Mouse (Mus musculus): Measurements from ENCODE around the gene Atp8a2. TPM values are rescaled to one million over a fixed set of nuclear protein-coding genes. Genes with fewer than 3 reads are reported as not detected.

The Atp8a2 gene
- polyA plus RNA-seq, 1 experiment from 2014 or later = 14.1 TPM

DNA sequence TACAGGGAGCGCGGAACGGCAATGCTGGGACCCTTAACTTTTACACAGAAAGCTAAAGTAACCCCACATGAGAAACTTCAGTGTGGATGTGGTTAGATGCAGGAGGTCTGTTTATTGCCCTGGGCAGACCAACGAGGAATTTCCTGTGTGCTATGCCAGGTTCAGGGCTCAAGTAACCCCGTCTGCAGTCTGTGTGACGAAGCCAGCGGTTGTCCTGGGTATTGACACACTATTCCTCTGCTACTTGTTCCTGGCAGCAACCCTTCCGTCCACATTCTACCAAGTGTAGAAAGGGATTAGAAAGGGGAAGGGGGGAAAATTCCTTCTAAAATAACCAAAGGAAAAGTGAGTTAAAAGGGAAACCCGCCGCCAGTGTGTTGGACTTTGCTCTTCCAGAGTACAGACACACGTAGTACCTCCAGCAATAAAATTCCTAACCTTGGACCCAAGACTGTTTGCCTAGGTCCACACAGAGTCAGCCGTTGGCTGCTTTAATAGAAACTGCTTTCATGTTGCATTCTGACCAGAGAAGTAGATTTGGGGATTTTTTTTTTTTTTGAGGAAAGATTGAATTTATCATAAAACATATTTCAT, 437.0 kb downstream of the Atp8a2 start:
- peaks cover 28% of the 10 kb centered on the region; the same call in 1 of the 2 replicates for H3K27me3 ChIP-seq
- 76% methylated on average over 12 of the region's 12 CpGs for WGBS
- no peak for ATAC-seq (ENCODE audit: low FRiP score)
- no peak overlapping the region for H3K9ac ChIP-seq
- H3K4me3 ChIP-seq (replicated peaks) = no peak overlapping the region
- H3K27ac ChIP-seq = no peak overlapping the region
- H3K9me3 ChIP-seq = no peaks in the 10 kb centered on the region
- H3K4me1 ChIP-seq = peaks cover 7% of the 10 kb centered on the region
- no peak overlapping the region for H3K4me2 ChIP-seq
- H3K36me3 ChIP-seq (replicated peaks) = no peaks in the 10 kb centered on the region

DNA sequence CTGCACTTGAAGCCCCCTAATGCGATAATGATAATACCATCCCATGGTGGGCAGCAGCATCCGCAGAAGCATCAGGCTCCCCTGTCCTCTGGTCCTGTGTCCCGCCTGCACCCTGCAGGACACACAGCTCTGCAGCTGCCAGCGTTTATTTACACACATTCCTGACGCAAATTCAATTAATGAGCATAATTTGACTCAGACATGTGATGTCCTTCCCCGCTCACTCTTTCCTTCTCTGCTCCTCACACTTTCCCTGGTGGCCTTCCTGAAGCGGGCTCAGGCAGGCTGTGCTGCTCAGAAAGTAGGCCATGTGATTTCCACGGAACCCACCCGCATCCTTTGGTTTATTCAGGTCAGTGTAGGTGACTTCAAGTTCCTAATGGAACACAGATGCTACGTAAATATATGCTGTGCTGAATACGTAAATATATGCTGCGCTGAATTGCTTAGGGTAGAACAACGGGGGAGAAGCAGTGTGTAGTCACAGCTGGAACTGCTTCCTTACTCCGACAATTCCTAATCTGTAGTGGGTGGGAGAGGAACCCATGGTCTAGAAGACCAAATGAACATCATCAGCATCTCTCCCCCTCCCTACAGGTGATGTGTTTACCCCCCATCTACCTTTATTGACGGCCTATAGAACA, 437.7 kb downstream of the Atp8a2 start:
- Histone ChIP-seq H3K36me3 (replicated peaks) (no peaks in the 10 kb centered on the region), H3K4me1 (peaks cover 7% of the 10 kb centered on the region), H3K27me3 (peaks cover 28% of the 10 kb centered on the region; the same call in 1 of the 2 replicates), H3K4me2 (no peak overlapping the region), H3K27ac (no peak overlapping the region), H3K9me3 (no peaks in the 10 kb centered on the region), H3K9ac (no peak overlapping the region), H3K4me3 (replicated peaks) (no peak overlapping the region)
- ATAC-seq (ENCODE audit: low FRiP score) = no peak
- WGBS = 70% methylated on average over 15 of the region's 15 CpGs

DNA sequence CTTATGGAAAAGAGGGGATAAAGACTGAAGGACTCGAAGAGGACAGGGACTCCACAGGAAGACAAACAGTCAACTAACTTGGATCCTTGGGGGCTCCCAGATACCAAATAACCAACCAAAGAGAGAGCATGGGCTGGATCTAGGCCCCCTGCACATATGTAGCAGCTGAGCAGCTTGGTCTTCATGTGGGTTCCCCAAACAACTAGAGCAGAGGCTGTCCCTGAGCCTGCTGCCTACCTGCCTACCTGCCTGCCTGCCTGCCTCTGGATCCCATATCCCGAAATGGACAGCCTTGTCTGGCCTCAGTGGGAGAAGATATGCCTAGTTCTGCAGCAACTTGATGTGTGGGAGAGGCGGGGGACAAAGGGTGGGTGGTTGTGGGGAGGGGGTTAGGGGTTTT, 444.6 kb downstream of the Atp8a2 start:
- ATAC-seq (ENCODE audit: low FRiP score) = no peak
- peaks cover 31% of the 10 kb centered on the region for H3K27me3 ChIP-seq

DNA sequence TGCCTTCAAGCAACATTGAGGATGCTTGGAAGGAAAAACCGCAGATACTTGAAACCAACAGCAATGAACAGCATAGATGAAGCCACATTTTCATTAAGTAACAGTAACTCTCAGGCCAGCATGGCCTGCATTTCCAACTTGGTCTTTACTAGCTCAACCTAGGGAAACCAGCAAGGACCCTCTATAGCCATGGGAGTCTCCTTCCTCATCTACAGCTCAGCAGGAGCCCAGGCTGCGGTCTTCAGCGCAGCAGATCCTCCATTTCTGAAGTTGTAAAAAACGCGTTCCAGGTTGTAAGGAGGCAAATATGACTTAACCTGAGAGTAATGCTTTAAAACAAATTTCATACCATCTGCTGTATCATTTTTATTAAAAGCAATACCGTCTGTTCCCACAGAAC, 447.0 kb downstream of the Atp8a2 start:
- Histone ChIP-seq H3K4me1 (no peaks in the 10 kb centered on the region), H3K9ac (no peak overlapping the region), H3K36me3 (replicated peaks) (no peaks in the 10 kb centered on the region), H3K4me3 (replicated peaks) (no peak overlapping the region), H3K4me2 (no peak overlapping the region), H3K27me3 (peaks cover 34% of the 10 kb centered on the region), H3K27ac (no peak overlapping the region), H3K9me3 (0 out of 2 replicates have a peak, but pooled peaks cover 6% of the 10 kb centered on the region)
- no peak for ATAC-seq (ENCODE audit: low FRiP score)
- 84% methylated on average over 6 of the region's 6 CpGs for WGBS

More for the DNA sequence above, 444.6 kb downstream of the Atp8a2 start:
- no peaks in the 10 kb centered on the region for H3K4me1 ChIP-seq
- no peak overlapping the region for H3K9ac ChIP-seq
- no peak overlapping the region for H3K27ac ChIP-seq
- H3K4me2 ChIP-seq = no peak overlapping the region
- H3K36me3 ChIP-seq (replicated peaks) = no peaks in the 10 kb centered on the region
- 85% methylated on average over 3 of the region's 3 CpGs for whole genome bisulfite sequencing
- H3K9me3 ChIP-seq = 0 out of 2 replicates have a peak, but pooled peaks cover 3% of the 10 kb centered on the region
- no peak overlapping the region for H3K4me3 ChIP-seq (replicated peaks)

DNA sequence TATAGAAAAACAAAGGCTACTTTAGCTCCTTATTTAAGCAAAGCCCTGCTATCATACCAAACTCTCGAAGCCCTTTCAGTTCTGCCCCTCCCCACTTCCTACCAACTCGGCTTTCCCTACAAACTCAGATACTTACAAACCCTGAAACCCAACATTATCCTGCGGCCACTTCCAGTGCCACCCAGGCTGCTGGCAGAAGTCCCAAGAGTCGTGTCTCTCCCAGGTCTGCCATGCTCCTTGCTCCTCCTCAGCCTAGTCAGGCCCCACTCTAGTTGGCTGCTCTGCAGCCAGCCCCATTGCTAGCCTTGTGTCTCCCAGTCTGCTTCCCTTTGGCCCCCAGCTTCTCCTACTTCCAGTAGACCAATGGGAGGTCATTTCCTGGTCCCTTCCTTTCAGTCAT, 451.3 kb downstream of the Atp8a2 start:
- 55% methylated on average over 4 of the region's 4 CpGs for WGBS
- Histone ChIP-seq H3K4me2 (no peak overlapping the region), H3K36me3 (replicated peaks) (no peaks in the 10 kb centered on the region), H3K9me3 (0 out of 2 replicates have a peak, but pooled peaks cover 6% of the 10 kb centered on the region), H3K4me3 (replicated peaks) (no peak overlapping the region), H3K27ac (no peak overlapping the region), H3K27me3 (peaks cover 66% of the 10 kb centered on the region), H3K9ac (no peak overlapping the region), H3K4me1 (no peaks in the 10 kb centered on the region)
- ATAC-seq (ENCODE audit: low FRiP score) = no peak

DNA sequence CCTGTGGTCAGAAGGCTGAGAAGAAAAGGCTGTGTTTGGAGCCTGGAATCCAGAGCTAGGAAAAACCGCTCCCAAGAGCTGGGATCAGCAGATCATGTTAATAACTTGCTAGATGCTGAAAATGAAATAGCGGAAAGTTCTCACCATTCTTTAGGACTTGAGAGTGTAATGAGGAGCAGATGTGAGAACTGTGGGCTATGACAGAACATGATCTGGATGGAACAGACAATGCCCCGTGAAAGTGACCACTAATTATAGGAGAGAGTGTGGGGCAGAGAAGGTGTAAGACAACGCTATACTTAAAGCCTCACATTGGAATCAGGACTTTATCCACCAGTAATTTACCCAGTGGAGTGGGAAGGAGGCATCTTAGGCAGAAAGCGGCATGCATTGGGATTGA, 455.2 kb downstream of the Atp8a2 start:
- Histone ChIP-seq H3K4me3 (replicated peaks) (no peak overlapping the region), H3K27me3 (peaks cover 69% of the 10 kb centered on the region), H3K4me1 (peaks cover 18% of the 10 kb centered on the region), H3K36me3 (replicated peaks) (no peaks in the 10 kb centered on the region), H3K27ac (no peak overlapping the region), H3K9me3 (no peaks in the 10 kb centered on the region), H3K9ac (no peak overlapping the region), H3K4me2 (no peak overlapping the region)
- WGBS = 89% methylated on average over 5 of the region's 5 CpGs
- ATAC-seq (ENCODE audit: low FRiP score) = no peak

DNA sequence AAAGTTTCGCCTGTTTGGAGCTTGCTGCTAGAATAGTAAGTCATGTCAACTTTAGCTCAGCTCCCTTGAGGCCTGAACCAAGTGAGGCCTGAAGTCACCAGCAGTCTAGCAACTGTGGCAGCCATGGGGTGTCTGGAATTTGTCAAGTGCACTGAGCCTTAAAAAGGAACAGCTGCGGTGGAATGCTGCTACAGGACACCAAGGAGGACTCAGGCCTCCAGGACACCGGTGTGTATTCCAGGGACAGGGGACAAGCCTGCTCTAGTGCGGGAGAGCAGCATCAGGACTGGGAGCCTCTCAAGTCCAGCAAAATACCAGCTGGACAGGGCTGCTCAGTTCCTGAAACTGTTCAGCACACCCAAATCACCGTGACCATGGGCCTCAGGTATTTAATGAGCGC, 457.5 kb downstream of the Atp8a2 start:
- Histone ChIP-seq H3K4me3 (replicated peaks) (no peak overlapping the region), H3K9me3 (no peaks in the 10 kb centered on the region), H3K9ac (no peak overlapping the region), H3K4me2 (no peak overlapping the region), H3K27me3 (peaks cover 55% of the 10 kb centered on the region), H3K36me3 (replicated peaks) (no peaks in the 10 kb centered on the region), H3K4me1 (peaks cover 29% of the 10 kb centered on the region), H3K27ac (no peak overlapping the region)
- ATAC-seq (ENCODE audit: low FRiP score) = no peak
- WGBS = 69% methylated on average over 6 of the region's 6 CpGs

DNA sequence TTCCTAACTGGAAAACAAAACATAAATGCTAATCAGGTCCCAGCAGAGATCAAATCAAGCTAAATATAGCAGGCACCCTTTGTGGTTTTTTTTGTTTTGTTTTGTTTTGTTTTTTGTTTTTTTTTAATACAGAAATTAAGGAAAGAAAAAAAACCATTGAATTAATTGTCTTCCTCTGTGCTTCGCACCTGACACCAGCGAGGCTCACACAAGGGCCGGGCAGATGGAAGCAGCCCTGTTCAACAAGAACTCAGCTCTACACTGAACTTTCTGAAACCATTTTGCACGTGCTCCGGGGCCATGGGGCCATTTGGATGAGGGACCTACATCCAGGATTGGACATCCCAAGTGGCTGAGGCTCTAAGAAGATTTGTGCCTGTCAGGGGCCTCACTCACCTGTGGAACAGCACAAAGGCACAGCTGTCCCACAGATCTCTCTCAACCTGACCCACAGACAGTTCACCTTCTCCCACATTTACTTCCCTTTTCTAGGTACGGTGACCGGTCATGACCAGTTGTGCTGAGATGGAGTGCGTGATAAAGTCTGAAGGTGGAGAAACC, 459.2 kb downstream of the Atp8a2 start:
- no peak overlapping the region for H3K9ac ChIP-seq
- peak overlapping the region; percentile 83 for H3K27ac ChIP-seq
- H3K4me3 ChIP-seq (replicated peaks) = no peak overlapping the region
- peaks cover 29% of the 10 kb centered on the region for H3K4me1 ChIP-seq
- H3K27me3 ChIP-seq = peaks cover 51% of the 10 kb centered on the region
- 30% methylated on average over 8 of the region's 8 CpGs for WGBS
- H3K4me2 ChIP-seq = no peak overlapping the region
- no peaks in the 10 kb centered on the region for H3K36me3 ChIP-seq (replicated peaks)
- no peaks in the 10 kb centered on the region for H3K9me3 ChIP-seq
- peak; percentile 37; the same call in 1 of the 2 replicates for ATAC-seq (ENCODE audit: low FRiP score)

DNA sequence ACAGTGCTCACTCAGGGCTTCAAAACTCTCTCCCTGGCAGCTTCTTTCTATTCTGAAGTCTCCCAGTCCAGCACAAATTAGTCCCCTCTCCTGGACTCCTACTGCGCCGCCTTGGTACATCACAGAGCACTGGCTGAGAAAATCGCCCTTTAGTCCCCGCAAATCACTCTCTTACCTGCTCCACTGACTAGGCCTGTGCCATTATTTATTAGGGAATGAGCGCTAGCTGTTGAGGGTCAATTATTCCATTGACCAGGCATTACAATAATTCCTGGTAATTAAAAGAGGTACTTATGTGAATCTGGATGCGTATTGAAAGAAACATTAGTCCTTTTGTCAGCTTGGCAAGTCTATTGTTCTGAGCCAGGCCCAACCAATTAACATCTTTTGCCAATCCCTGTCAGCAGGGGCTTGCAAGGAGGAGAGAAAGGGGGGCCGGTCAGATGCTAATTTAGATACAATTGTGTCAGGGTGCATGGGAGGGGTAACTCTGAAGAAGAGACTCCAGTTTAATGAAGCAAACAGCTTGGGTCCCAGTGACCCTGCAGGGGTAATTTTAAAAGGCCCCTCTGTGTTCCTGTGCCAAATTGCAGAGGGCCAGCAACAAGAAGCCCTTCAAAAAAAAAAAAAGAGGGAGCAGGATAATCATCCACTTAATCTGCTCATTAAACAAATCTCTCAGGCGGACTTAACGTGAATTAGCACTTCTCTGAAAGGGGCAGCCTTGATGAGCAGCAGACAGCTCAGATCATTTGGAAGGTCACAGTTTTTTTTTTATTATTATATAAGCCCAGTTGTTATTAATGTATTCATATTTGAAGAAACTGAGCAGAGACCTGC, 459.9 kb downstream of the Atp8a2 start:
- Histone ChIP-seq H3K27ac (peak overlapping the region; percentile 87), H3K27me3 (peaks cover 51% of the 10 kb centered on the region), H3K9me3 (no peaks in the 10 kb centered on the region), H3K4me3 (replicated peaks) (no peak overlapping the region), H3K4me1 (peaks cover 29% of the 10 kb centered on the region), H3K4me2 (no peak overlapping the region), H3K9ac (no peak overlapping the region), H3K36me3 (replicated peaks) (no peaks in the 10 kb centered on the region)
- peak; percentile 92 for ATAC-seq (ENCODE audit: low FRiP score)
- 4% methylated on average over 9 of the region's 9 CpGs for WGBS

DNA sequence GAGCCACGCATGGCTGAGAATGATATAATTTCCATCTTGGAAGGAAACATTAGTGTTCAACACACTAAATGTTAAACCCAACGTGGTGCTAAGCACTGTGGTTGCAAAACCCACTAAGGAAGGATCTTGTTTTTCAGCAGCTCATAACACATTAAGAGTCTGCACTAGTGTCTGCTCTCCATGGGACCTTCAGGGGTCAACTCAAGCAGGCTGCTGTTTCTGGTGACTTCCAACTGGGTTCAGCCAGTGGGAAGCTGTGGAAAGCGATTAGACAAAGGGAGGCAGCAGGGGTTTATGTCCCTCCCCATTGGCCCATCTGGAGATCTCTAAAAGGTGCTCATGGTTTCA, 467.0 kb downstream of the Atp8a2 start:
- Histone ChIP-seq H3K4me3 (replicated peaks) (no peak overlapping the region), H3K4me1 (peaks cover 8% of the 10 kb centered on the region; the same call in 1 of the 2 replicates), H3K36me3 (replicated peaks) (no peaks in the 10 kb centered on the region), H3K9me3 (no peaks in the 10 kb centered on the region), H3K27me3 (peaks cover 61% of the 10 kb centered on the region), H3K4me2 (no peak overlapping the region), H3K9ac (no peak overlapping the region), H3K27ac (no peak overlapping the region)
- no peak for ATAC-seq (ENCODE audit: low FRiP score)
- 69% methylated on average over 3 of the region's 3 CpGs for WGBS

DNA sequence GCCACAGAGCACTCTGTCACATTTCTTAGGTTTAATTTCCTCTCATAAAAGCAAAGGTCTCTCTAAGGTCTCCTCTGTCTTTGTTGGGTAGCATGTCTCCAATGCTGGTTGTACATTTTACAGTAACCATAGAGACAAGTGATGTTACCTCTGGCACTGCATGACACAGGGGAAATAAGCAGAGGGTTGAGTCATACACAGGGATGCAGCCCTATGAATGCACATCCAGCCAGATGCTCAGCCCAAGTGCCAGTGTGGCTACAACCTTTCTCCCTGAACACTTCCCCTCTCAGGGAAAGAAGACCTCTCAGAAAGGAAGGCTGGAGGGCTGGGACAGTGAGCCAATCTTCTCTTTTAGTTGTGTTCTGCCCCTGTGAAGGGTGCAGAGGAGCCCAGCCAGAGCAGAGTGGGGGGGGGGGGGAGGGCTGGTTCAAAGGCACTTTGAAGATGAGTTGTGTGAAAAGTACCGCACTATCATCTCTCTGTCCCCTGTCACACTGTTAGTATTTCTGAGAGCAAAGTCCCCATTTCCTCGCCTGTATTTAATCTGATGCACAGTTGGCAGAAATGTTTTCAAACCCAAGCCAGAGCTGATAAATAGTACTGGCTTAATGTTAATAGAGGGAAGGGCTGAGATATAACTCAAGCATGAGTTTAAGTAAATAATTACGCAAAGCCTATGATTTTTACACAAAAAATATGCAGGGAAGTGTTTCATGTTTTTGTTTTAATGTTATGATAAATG, 467.5 kb downstream of the Atp8a2 start:
- no peak overlapping the region for H3K4me2 ChIP-seq
- no peak overlapping the region for H3K27ac ChIP-seq
- no peak overlapping the region for H3K4me3 ChIP-seq (replicated peaks)
- H3K9me3 ChIP-seq = no peaks in the 10 kb centered on the region
- WGBS = 87% methylated on average over 3 of the region's 3 CpGs
- H3K9ac ChIP-seq = no peak overlapping the region
- ATAC-seq (ENCODE audit: low FRiP score) = no peak
- peaks cover 8% of the 10 kb centered on the region; the same call in 1 of the 2 replicates for H3K4me1 ChIP-seq
- no peaks in the 10 kb centered on the region for H3K36me3 ChIP-seq (replicated peaks)
- peaks cover 56% of the 10 kb centered on the region for H3K27me3 ChIP-seq

DNA sequence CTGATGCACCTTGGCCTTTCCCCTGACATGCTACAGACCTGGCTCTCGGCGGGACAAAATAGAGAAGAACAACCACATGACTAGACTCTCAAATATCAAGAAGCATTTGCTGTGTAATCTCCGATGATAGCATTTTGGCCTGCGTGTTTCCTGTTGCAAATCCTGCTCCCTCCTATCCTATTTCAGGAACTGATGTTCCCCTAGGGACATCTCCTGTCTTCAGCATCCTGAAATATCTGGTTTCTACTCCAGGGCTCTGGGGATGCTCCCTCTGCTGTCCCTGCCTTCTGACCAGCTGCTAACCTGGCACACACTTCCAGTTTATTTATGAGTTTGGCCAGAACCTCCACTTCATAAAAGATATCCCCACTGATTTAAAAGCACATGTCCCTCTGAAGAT, 470.0 kb downstream of the Atp8a2 start:
- H3K27me3 ChIP-seq = peaks cover 38% of the 10 kb centered on the region
- no peak for ATAC-seq (ENCODE audit: low FRiP score)
- WGBS = 92% methylated on average over 4 of the region's 4 CpGs

More for the DNA sequence above, 470.0 kb downstream of the Atp8a2 start:
- no peaks in the 10 kb centered on the region for H3K9me3 ChIP-seq
- H3K27ac ChIP-seq = no peak overlapping the region
- no peak overlapping the region for H3K9ac ChIP-seq
- no peaks in the 10 kb centered on the region for H3K36me3 ChIP-seq (replicated peaks)
- no peak overlapping the region for H3K4me3 ChIP-seq (replicated peaks)
- no peak overlapping the region for H3K4me2 ChIP-seq
- H3K4me1 ChIP-seq = 0 out of 2 replicates have a peak, but pooled peaks cover 8% of the 10 kb centered on the region
